Mouse (Mus musculus) 416B (cell line): ENCODE results near the gene Slc29a2.
A peak's percentile ranks its signal among the peaks of the same experiment; 100 is the strongest.

Experiments used
- DNase-seq: peaks from one replicate; pipeline ENCODE4 v3.0.0; 2011; ENCODE audit warnings: low read depth

Gene Slc29a2

GRCm38 (mm10) chr19:5058801-5059771, 35.4 kb downstream of the Slc29a2 start:
- no peak for DNase-seq

- no peak for DNase-seq
Observed at GRCm38 (mm10) chr19:5060365-5061330, 37.0 kb downstream of the Slc29a2 start.

GRCm38 (mm10) chr19:5062041-5062440, 38.4 kb downstream of the Slc29a2 start:
- DNase-seq: no peak

GRCm38 (mm10) chr19:5062446-5062845, 38.8 kb downstream of the Slc29a2 start:
- no peak for DNase-seq

- no peak for DNase-seq
Observed at GRCm38 (mm10) chr19:5065104-5065503, 41.4 kb downstream of the Slc29a2 start.

- no peak for DNase-seq
Observed at GRCm38 (mm10) chr19:5067040-5067799, 43.6 kb downstream of the Slc29a2 start.

GRCm38 (mm10) chr19:5067867-5068569, 44.4 kb downstream of the Slc29a2 start, which contains the start of gene Cd248:
TSS of gene Cd248 (plus strand) at chr19:5068078.
- no peak for DNase-seq

GRCm38 (mm10) chr19:5068570-5069234, 45.0 kb downstream of the Slc29a2 start:
- no peak for DNase-seq

GRCm38 (mm10) chr19:5069486-5069885, 45.8 kb downstream of the Slc29a2 start:
- no peak for DNase-seq

- DNase-seq: no peak
Observed at GRCm38 (mm10) chr19:5069978-5070377, 46.3 kb downstream of the Slc29a2 start.

GRCm38 (mm10) chr19:5071077-5071476, 47.4 kb downstream of the Slc29a2 start:
- DNase-seq: no peak

GRCm38 (mm10) chr19:5071545-5072369, 48.1 kb downstream of the Slc29a2 start:
- DNase-seq: peak; percentile 86

GRCm38 (mm10) chr19:5072389-5073019, 48.8 kb downstream of the Slc29a2 start:
- peak; percentile 63 for DNase-seq

GRCm38 (mm10) chr19:5073028-5073427, 49.4 kb downstream of the Slc29a2 start:
- DNase-seq: peak; percentile 73

- DNase-seq: no peak
Observed at GRCm38 (mm10) chr19:5073518-5073917, 49.9 kb downstream of the Slc29a2 start.

- DNase-seq: peak; percentile 35
Observed at GRCm38 (mm10) chr19:5079279-5079678, 55.6 kb downstream of the Slc29a2 start.
